Mouse (Mus musculus) thymus, postnatal 4 days (tissue): ENCODE measurements around the gene Fam69a.
A peak's percentile ranks its signal among the peaks of the same experiment; 100 is the strongest.
"Not testable (repeated sequence)": the region's sequence is repeated elsewhere in the genome, so short reads cannot be mapped to it uniquely, and the experiment has no call there.

Experiments
- DNase-seq: peaks from one replicate; pipeline ENCODE4 v3.0.0; 2021

The Fam69a gene

DNA sequence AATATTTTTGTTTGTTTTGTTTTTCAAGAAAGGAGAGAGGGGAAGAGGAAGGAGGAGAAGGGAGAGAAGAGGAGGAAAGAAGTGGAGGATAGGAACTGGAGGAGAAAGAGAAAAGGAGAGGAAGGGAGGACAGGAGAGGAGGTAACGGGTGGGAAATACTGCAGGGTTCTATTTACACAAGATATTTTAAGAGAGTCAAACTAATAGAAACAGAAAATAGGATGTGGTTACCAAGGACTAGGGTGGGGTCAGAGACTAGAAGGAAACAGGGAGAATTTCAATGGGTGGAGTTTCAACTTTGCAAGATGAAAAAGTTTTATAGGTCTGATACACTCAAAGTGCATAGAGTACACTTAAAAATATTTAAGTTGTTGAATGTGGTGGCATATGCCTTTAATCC, 7.0 kb downstream of the Fam69a start:
- DNase-seq: no peak

DNA sequence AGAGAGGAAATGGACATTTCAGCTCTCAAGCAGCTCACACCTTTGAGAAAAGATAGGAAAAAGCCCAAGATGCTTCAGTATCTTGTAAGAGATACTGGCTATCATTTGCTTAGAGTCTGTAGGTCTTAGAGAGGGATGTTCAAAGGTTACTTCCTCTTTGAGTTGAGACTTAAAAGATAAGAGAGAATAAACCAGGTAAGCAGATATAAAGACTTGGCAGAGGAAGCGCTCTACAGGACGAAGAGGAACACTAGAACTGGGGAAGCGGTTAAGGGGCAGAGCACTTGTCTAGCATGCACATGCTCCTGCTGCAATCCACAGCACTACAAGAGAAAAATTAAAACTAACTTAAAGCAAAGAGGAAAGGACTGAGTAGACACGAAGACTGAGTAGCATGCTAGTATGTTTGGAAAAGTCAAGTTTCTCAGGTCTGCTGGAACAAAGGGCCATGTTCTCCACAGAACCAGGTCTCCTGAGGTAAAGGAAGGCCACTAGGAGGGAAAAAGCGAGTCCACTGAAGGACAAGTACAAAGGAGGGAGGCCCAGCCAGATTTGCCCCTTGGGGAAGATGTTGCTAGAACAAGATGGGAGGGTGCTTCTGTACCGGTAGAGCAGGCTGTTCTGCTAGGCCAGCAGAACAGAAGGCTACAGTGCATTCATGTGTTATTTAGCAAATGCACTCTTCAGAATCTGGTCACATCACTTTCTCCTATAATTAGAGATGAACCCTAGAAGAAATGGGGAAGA, 8.4 kb downstream of the Fam69a start:
- no peak for DNase-seq

DNA sequence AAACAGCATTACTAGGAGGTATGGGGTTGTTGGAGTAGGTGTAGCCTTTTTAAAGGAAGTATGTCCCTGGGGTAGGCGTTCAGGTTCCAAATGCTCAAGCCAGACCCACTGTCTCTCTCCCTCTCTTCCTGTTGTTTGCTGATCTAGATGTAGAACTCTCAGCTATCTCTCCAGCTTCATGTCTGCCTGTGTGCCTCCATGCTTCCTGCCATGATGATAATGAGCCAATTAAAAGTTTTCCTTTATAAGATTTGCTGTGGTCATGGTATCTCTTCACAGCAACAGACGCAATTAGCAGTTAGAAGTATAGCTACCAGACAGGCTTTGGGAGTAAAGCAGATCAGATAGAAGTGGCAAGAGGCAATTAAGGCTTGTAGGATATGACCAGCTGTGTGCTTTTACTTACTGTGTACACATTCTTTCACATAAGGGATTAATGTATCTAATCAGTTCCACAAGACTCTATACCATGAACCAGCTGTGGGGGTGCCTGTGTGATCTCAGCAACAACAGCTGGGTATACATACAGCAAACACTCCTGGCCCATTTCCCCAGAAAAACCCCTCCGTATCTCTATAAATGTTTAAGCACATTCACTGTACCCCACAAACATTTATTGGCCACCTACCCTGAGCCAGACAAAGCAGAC, 9.1 kb downstream of the Fam69a start:
- DNase-seq: no peak

DNA sequence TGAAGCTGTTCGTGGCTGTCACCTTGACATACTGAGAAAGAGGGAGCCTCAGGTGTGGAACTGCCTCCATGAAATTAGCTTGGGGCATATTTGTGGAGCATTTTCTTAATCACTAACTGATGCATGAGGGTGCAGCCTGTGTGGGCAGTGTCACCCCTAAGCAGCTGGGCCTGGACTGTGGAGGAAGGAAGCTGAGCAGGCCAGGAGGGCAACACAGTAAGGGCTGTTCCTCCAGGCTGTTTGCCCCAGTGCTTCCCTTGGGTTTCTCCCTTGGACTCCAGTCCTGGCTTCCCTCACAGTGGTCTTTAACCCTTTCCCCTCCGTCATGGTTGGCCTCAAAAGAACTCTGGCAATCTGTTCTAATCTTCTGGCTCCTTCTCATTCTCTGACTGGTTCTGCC, 13.6 kb downstream of the Fam69a start:
- DNase-seq: no peak

DNA sequence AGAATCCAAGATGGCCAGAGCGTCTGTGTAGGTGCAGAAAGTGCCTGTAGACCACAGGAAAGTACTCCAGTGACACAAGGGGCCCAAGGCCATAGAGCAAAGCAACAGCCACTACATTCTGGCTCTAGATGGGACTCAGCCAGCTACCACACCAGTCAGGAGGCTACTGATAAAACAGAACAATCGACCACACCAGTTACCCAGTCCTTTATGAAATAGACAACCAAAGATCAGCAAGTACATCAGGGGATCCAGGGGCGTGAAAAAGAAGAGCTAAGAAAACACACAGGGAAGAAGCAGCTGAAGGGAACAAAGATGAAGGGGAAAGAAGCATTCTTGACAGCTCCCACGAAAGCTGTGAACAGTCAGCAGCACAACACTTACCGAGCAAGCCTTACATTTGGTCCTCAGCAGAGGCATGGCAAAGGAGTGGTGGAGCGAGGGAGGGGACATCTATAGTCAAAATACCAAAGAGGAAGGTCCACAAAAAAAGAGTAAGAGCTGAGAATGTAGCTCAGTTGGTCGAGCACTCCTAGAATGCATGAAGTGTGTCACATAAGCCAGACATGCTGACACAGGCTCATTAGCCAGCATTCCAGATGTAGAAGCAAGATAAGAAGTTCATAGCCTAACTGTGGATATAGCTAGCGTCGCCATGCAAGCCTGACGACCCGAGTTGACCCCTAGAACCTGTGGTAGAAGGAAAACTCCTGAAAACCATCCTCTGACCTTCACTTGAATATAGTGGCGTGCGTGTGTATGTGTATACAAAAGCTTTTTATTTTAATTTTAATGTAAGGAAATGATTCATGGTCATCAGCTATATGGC, 14.2 kb downstream of the Fam69a start:
- DNase-seq: no peak

DNA sequence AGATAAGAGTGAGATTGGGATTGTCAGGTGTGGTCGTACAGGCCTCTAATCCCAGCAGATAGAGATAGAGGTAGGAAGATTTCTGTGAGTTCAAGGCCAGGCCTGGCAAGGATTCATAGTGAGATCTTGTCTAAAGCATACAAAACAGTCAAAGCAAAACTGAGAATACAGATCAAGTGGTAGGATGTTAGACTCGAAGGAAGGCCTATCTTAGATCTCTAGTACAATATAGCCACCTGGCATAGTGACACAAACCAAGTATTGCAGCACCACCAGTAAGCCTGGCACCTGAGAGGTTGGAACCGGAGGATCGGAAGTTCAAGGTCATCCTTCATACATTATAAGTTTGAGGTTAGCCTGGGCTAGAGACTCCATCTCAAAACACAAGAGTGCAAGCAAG, 15.8 kb downstream of the Fam69a start:
- DNase-seq: no peak

DNA sequence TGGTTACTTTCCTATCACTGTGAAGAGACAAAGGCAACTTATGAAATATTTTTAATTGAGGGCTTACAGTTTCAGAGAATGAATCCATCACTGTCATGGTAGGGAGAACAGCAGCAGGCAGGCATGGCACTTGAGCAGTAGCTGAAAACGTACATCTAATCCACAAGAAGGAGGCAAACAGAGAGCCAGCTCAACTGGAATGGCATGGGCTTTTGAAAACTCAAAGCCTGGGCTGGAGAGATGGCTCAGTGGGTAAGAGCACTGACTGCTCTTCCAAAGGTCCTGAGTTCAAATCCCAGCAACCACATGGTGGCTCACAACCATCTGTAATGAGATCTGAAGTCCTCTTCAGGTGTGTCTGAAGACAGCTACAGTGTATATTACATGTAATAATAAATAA, 17.1 kb downstream of the Fam69a start:
- not testable (repeated sequence) for DNase-seq

DNA sequence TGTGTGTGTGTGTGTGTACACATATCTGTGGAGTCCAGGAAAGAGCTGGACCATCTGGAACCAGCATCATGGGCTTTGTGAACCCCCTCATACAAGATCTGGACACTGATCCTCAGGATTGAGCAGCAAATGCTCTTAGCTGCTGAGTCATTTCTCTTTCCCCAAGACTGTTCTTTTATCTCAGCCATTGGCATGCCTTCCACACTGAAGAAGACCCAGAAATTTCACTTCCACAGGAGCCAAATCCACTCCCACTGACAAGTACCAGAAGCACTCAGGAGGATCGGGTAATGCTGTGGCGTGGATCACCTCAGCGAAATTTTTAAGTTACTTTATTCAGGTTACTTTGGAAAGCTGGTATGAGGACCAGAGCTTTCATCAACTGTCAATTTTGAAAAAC, 18.8 kb downstream of the Fam69a start:
- DNase-seq: no peak

DNA sequence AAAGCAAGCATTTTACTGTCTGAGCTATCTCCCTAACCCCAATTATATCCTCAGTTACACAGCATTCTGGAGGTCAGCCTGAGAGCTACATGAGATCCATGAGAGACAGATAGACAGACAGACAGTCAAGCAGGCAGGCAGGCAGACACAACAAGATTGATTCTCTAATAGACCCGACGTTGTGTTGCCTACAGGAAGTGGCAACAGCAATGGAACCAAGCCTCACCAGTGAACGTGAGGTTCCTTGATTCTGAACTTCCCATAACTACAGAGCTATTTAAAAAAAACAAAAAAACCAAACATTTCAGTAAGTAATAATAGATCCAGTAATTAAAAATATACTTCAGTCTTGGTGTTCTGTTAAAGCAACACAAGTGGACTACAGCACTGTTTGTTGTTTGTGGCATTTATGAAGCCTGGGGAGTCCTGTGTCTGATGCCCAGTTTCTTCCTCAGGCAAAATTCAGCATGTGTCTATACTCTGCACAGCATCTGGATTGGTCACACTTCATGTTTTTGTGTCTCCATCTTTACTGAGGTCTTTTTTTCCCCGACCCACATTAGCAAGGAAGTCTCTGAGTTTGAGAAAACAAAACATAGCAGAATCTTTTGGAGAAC, 19.9 kb downstream of the Fam69a start:
- DNase-seq: no peak

DNA sequence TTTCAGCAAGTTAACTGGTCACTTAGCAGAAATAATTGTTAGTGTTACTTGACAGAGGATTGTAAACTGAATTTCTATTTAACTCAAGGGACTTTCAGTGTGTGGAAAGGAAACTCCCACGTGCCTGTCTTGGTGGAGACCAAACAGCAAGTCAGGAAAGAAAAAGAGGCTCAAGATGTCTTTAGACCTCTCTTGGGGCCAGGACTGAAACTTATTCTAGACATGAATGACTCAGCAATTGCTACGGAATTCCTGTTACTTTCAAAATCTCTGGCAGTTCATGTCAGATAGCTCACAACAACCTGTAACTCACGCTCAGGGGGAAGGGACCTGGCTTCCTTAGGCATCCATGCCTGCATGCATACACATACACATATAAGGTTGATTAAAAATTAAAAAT, 20.7 kb downstream of the Fam69a start:
- no peak for DNase-seq

DNA sequence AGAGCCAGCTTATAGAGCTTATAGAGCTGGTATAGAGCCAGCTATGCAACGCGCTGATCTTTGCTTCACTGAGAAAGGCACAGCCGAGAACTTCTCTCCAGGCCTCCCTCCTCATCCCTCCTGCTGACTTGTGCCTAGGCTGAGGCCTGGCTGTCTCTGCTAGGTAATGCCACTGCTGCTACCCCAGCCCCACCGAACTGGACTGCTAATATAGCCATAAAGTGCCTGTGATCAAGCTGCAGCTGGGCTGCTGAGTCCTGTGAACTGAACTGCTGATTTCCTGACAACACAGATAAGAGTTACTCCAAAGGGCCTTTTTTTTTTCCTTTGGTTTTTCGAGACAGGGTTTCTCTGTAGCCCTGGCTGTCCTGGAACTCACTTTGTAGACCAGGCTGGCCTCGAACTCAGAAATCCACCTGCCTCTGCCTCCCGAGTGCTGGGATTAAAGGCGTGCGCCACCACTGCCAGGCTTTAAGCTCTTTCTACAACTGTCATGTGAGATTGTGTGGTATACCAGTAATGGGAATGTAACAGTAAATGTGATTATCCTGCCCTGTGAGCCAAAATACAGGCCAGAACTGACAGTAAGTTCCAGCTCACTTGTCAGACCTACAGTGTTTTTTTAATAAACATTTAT, 21.4 kb downstream of the Fam69a start:
- no peak for DNase-seq

DNA sequence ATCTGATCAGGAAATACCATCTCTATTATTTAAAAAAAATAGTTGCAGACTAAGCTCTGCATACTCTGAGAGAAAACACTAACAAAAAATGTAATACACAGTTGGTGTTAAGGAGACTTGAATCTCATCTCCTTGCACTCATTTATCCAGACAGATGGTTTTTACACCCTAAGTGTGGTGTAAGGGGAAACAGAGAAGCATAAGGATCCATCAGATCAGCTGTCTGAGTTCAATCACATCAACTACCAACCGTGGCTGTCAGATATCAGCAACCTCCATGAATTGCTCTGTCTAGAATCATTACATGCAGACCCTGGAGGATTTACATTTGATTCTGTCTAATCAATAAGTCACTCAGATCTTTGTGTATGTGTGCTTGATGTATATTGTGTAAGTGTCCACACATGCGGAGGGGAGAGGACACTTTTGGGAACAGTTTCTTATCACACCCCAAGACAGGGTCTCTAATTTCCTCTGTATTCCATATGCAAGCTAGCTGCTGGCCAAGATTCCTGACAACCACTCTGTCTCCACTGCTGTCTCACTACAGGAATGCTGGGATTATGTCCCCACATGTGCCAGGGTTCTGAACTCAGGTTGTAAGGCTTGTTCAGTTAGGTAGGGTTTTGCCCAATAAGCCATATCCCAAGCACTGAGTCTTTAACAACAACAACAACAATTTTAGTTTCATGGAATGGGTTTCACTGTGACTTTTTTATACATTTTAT, 22.7 kb downstream of the Fam69a start:
- no peak for DNase-seq

DNA sequence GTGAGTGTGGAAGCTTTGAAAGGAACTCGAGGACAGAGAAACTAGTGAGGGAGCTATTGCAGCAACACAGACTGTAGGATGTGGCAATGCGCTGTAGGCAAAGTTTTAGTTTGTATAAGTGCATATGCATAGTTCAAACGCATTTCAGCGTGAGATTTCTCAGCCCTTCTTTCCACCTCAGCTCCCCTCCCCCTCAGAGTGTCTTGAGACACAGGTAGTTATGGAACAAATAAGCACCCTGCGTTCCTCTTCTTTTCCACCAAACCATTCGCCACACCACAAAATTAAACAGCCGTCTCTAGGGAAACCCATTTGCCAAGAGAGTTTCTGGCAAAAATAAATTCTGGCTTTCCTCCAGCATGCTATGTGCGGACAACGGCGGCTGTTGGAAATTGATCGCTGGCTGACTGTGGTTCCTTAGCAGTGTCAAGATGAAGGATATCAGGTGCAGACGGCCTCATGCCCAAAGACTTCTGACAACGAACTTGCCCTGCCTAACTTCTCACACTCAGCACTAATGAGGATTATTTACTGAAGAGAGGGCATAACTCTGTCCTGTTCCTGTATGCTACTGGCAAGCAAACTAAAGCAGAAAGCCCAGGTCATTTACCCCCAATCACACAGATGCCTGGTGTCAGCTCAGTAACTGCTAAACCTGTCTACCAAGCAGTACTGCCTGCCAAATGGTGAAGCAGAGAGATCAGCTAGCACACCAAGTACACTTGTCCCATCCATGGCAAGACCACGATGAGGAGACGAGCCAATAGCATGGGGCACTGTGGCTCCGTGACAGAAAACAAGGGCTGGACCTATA, 25.2 kb downstream of the Fam69a start:
- DNase-seq: peak; percentile 35

DNA sequence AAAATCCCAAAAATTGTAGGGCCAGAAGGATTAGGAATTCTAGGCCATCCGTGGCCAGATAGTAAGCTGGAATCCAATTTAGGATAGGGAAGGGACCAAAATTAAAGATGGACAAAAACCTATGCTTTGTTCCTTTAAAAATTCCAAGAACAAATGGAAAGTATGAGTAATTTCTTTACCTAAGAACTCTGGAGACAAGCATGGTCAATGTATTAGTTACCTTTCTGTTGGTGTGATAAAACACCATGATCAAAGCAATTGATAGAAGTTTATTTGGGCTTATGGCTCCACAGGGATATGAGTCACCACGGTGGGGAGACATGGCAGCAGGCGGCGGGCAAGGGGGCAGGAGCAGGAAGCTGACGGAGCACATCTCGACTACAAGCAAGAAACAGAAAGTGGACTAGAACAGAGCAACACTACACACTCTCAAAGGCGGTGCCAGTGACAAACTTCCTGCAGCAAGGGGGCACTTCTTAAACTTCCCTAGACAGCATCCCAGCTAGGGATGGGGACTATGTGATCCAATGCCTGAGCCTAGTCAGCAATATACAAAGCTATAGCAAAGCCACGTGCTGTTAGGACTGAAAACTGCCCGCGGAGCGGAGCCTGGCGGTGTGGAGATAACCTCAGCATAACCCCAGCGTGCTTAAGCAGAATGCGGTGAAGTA, 26.2 kb downstream of the Fam69a start:
- DNase-seq: peak; percentile 33

DNA sequence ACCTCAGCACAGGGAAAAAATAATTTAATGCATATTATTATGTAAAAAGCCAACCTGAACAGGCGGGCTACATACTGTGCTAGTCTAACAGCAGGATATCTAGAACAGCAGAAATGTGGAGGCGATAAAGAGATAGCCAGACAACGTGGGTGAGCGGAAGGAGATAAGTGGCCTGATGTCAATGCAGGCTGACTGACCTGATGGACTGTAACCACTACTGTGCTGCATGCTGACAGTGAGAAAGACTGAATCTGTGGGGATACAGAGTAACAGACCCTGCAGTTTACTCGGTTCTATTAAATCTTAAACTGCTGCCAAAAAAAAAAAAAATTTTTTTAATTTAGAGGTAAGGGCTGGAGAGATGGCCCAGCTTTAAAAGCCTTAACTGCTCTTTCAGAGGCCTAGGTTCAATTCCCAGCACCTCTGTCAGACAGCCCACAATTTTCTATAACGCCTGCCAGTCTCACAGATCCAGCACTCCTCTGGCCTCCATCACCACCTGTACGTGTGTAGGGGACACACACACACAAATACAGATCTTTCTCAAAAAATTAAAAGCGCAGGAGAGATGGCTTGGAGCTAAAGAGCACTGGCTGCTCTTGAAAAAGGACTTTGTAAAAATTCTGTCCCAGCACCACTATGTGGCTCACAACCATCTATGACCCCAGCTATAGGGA, 27.1 kb downstream of the Fam69a start:
- no peak for DNase-seq

DNA sequence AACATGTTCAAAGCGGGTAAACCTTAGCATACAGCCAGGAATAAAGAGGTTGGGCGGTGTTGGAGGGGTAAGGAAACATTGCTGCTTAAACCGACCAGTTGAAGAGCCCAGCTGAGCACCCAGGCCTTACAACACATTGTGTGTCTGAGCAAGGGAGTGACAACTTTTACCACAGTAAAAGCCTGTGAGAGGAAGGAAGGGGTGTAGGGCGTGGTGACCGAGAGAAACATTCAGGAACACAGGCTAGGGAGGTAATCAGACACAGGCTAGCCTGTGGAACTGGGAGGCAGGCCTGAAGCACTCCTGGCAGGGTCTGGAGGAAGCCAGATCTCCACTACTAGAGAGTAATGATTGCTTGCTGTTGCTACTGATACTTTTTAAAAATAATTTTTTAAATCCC, 36.2 kb downstream of the Fam69a start:
- peak; percentile 25 for DNase-seq

DNA sequence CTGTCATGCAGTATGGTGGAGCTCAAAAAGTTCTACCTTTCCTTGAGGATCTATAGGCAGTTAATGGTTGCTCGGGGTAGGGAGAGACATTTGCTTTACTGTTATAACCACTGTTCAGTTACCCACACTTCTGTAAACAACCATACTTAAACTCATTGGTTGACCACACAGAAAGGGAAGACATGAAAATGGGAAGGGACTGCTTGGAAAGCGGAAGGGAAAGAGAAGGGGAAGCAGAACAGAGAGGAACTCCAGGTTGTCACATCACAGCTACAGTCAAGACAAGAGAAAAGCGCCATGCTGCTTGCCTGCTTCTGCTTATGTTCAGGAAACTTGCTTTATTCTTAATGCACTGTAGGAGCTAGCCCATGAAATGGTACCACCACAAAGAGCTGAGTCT, 37.3 kb downstream of the Fam69a start:
- no peak for DNase-seq

DNA sequence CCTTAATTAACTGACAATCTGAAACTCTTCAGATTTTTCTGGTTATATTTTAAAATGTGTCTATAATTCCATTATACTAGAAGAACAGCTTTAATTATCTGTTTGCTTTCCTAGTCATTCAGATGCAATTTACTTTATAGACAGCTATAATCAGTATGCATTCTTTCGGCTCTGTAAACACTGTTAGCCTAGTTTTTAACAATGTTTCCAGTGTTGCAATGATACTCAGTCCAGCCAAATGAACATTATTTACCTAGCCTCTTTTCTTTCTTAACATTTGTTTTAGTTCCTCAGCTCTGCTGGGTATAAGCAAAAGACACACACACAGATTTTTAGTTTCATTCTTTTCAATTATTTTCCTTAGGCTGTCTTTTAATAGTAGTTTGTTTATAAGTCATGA, 38.0 kb downstream of the Fam69a start:
- DNase-seq: no peak

DNA sequence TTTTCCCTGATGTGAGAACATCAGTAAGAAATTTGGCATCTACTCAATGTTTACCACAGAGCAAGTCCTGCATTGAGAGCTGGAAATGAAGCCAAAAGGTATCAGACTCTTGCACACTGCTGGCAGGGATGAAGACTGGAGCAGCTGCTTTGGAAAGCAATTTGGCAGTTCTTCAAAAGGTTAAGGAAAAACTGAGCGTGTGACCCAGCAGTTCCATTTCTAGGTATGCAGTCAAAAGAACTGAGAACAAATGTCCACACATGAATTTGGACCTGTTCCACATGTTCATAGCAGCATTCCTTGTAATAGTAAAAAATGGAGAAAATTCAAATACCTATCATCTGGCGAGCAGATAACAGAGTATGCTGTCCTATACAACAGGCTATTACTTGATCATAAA, 39.3 kb downstream of the Fam69a start:
- DNase-seq: no peak

DNA sequence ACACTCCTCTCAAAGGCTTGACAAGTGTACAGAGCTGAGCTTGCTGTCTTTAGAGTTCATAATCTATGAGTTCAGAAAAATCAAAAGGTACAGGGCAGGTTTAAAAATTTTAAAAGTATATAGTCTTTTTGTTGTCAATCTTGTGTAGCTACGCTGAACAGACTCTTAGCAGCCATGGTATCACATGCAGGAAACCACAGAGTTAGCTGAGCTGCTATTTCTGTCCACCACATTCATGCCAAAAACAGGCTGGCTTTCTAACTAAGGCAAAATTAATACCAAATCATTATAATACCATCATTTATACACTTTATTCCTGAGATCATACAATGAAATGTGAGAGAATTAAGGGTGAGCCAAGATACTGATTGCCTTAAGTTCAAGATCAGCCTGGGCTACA, 40.4 kb downstream of the Fam69a start:
- DNase-seq: no peak
